Mouse (Mus musculus) liver, embryonic 14.5 days (tissue): ENCODE measurements around the gene Slpi. TPM values are rescaled to one million over a fixed set of nuclear protein-coding genes. Genes with fewer than 3 reads are reported as not detected.
A peak's percentile ranks its signal among the peaks of the same experiment; 100 is the strongest.

Experiments used
- ATAC-seq: fragments of 200-750 bp; cut with Nextera tagmentation; 2 replicates; pipeline ENCODE4 v1.8.0; 2017; ENCODE audit warnings: moderate number of reproducible peaks, mild to moderate bottlenecking, moderate library complexity; ENCODE audit not compliant: insufficient read depth
- DNase-seq, 3 experiments: peaks; one replicate each; pipeline ENCODE4 v3.0.0-alpha.2; 2012 to 2013; ENCODE audit warnings: low read depth in 3 of 3, low spot score in 3 of 3
- H3K27ac ChIP-seq: fragments of 300-500 bp; sonication (generic); 2 replicates; pipeline ENCODE4 v1.5.1; 2014; ENCODE audit warnings: moderate library complexity, mild to moderate bottlenecking, control low read depth, inconsistent platforms
- H3K27me3 ChIP-seq: fragments of 300-500 bp; sonication (generic); 2 replicates; pipeline ENCODE4 v1.6.1; 2014; ENCODE audit warnings: mild to moderate bottlenecking, low read length, moderate library complexity; ENCODE audit not compliant: control insufficient read depth, insufficient read depth
- H3K36me3 ChIP-seq: fragments of 300-500 bp; sonication (generic); replicated peaks from 2 replicates; pipeline ENCODE4 v1.6.1; 2014; ENCODE audit warnings: low read depth; ENCODE audit not compliant: control insufficient read depth, insufficient read depth
- H3K4me1 ChIP-seq, 2 experiments: fragments of 200-500 bp in 1 of 2; fragments of 300-500 bp in 1 of 2; sonication (generic) in 1 of 2; replicated peaks; 2 replicates each; pipeline ENCODE4 v1.6.1; 2012 to 2014; ENCODE audit warnings: antibody characterized with exemption in 1 of 2, inconsistent platforms in 1 of 2, low read length in 1 of 2; ENCODE audit not compliant: control insufficient read depth in 2 of 2, insufficient read depth in 2 of 2
- H3K4me2 ChIP-seq: fragments of 300-500 bp; sonication (generic); 2 replicates; pipeline ENCODE4 v1.6.1; 2014; ENCODE audit warnings: low read depth, mild to moderate bottlenecking, control low read depth, moderate library complexity
- H3K4me3 ChIP-seq, 2 experiments: fragments of 200-500 bp in 1 of 2; fragments of 300-500 bp in 1 of 2; sonication (generic) in 1 of 2; 2 replicates each; pipeline ENCODE4 v1.5.1; 2012 to 2014; ENCODE audit warnings: low read depth in 2 of 2, low read length in 2 of 2, mild to moderate bottlenecking in 2 of 2, control low read depth in 1 of 2, inconsistent platforms in 1 of 2, moderate library complexity in 1 of 2; ENCODE audit not compliant: insufficient read depth in 1 of 2
- H3K9ac ChIP-seq: fragments of 300-500 bp; sonication (generic); replicated peaks from 2 replicates; pipeline ENCODE4 v1.6.1; 2014; ENCODE audit warnings: mild to moderate bottlenecking, control low read depth, moderate library complexity
- H3K9me3 ChIP-seq: fragments of 300-500 bp; sonication (generic); 2 replicates; pipeline ENCODE4 v1.6.1; 2016; ENCODE audit warnings: low read length, mixed read lengths; ENCODE audit not compliant: control insufficient read depth
- CTCF ChIP-seq: IDR thresholded peaks from 2 replicates; pipeline ENCODE4 v1.5.1; 2016; ENCODE audit warnings: antibody characterized with exemption, low read depth, control low read depth
- EP300 ChIP-seq: IDR thresholded peaks from 2 replicates; pipeline ENCODE4 v1.6.1; 2016; ENCODE audit warnings: antibody characterized with exemption, low read depth
- WGBS: fragments of 180-500 bp; shearing (Covaris S2); extraction: QIAGEN DNeasy Blood & Tissue Kit; methylation state at CpG from one replicate; pipeline ENCODE4 v1.1.7; 2014; ENCODE audit not compliant: insufficient replicate concordance; 5-methylcytosine and 5-hydroxymethylcytosine counted together
- polyA plus RNA-seq, 2 experiments: library from polyadenylated mRNA; depleted of rRNA in 1 of 2; stranded (reverse) in 1 of 2; unstranded in 1 of 2; fragments of >200 nt; fragmentation: Nextera tagmentation in 1 of 2; extraction: Ambion mirVana in 1 of 2; gene quantifications; 2 replicates each; pipeline versions ENCODE4 v1.2.1 to v1.2.3; 2012 to 2014

Gene Slpi
- polyA plus RNA-seq, 2 experiments, result 10.1 to 19.9 TPM

GRCm38 (mm10) chr2:164382971-164383370 is 5.9 kb downstream of the Slpi start:
- H3K27ac ChIP-seq, result no peak overlapping the region
- H3K9me3 ChIP-seq, result no peaks in the 10 kb centered on the region
- H3K36me3 ChIP-seq, result no peaks in the 10 kb centered on the region
- ATAC-seq (no peak), DNase-seq (no peak)
- WGBS, result 36% methylated on average over 3 of the region's 3 CpGs
- no peak for TF ChIP-seq EP300
- TF ChIP-seq CTCF, result no peak
- H3K9ac ChIP-seq, result no peak overlapping the region
- H3K4me2 ChIP-seq, result no peak overlapping the region
- H3K27me3 ChIP-seq, result no peaks in the 10 kb centered on the region; the same call in 1 of the 2 replicates
- 0 out of 4 replicates have a peak, but pooled peaks cover 0 to 2% of the 10 kb centered on the region in 2 experiments for H3K4me1 ChIP-seq
- no peak overlapping the region for H3K4me3 ChIP-seq

GRCm38 (mm10) chr2:164381726-164382125 is 7.2 kb downstream of the Slpi start:
- H3K36me3 ChIP-seq, result no peaks in the 10 kb centered on the region
- H3K27ac ChIP-seq, result no peak overlapping the region
- DNase-seq (no peak), ATAC-seq (no peak)
- H3K4me3 ChIP-seq, result no peak overlapping the region
- TF ChIP-seq EP300 (no peak), CTCF (peak; percentile 51)
- WGBS, result 61% methylated on average over 8 of the region's 8 CpGs
- H3K4me2 ChIP-seq, result no peak overlapping the region
- no peaks in the 10 kb centered on the region for H3K9me3 ChIP-seq
- 0 out of 4 replicates have a peak, but pooled peaks cover 0 to 2% of the 10 kb centered on the region in 2 experiments for H3K4me1 ChIP-seq
- no peak overlapping the region for H3K9ac ChIP-seq
- H3K27me3 ChIP-seq, result no peaks in the 10 kb centered on the region

- no peaks in the 10 kb centered on the region for H3K4me1 ChIP-seq
- 74% methylated on average over 15 of the region's 15 CpGs for WGBS
- no peak overlapping the region for H3K4me2 ChIP-seq
- TF ChIP-seq EP300 (no peak), CTCF (no peak)
- H3K36me3 ChIP-seq, result no peaks in the 10 kb centered on the region
- no peak for DNase-seq
- H3K9me3 ChIP-seq, result no peaks in the 10 kb centered on the region
- no peak overlapping the region for H3K27ac ChIP-seq
- H3K4me3 ChIP-seq, result no peak overlapping the region
- H3K9ac ChIP-seq, result no peak overlapping the region
- H3K27me3 ChIP-seq, result no peaks in the 10 kb centered on the region
- ATAC-seq, result no peak
These were observed 11.1 kb downstream of the Slpi start for GRCm38 (mm10) chr2:164377478-164378426.

GRCm38 (mm10) chr2:164373187-164373586 is 15.7 kb downstream of the Slpi start:
- WGBS, result 25% methylated on average over 4 of the region's 4 CpGs
- H3K9me3 ChIP-seq, result no peaks in the 10 kb centered on the region
- no peak overlapping the region for H3K27ac ChIP-seq
- ATAC-seq, result no peak
- no peak for DNase-seq
- no peak overlapping the region for H3K9ac ChIP-seq
- no peak for TF ChIP-seq CTCF
- H3K4me1 ChIP-seq, result no peaks in the 10 kb centered on the region
- H3K4me3 ChIP-seq, result no peak overlapping the region
- H3K27me3 ChIP-seq, result no peaks in the 10 kb centered on the region
- H3K4me2 ChIP-seq, result no peak overlapping the region
- no peaks in the 10 kb centered on the region for H3K36me3 ChIP-seq

GRCm38 (mm10) chr2:164372408-164373053 is 16.4 kb downstream of the Slpi start:
- Histone ChIP-seq H3K4me2 (no peak overlapping the region), H3K9ac (no peak overlapping the region), H3K27me3 (no peaks in the 10 kb centered on the region), H3K36me3 (no peaks in the 10 kb centered on the region), H3K4me3 (no peak overlapping the region), H3K9me3 (no peaks in the 10 kb centered on the region), H3K27ac (no peak overlapping the region), H3K4me1 (no peaks in the 10 kb centered on the region)
- no peak for ATAC-seq
- WGBS, result 12% methylated on average over 3 of the region's 3 CpGs
- no peak for TF ChIP-seq EP300
- no peak for TF ChIP-seq CTCF
- DNase-seq, result no peak
